Mouse (Mus musculus) adrenal gland, postnatal 36 days (tissue): Measurements from ENCODE around the gene Phactr4. TPM values are rescaled to one million over a fixed set of nuclear protein-coding genes. Genes with fewer than 3 reads are reported as not detected.

Experiments used
- DNase-seq, 2 experiments: peaks; one replicate each; pipeline ENCODE4 v3.0.0; 2021; ENCODE audit warnings: mixed read lengths in 1 of 2
- total RNA-seq, 2 experiments: library from RNA; stranded (reverse); gene quantifications; 2 replicates each; pipeline ENCODE4 v1.2.3; 2021

Phactr4 gene
- total RNA-seq, 2 experiments from 2014 or later, result 57.8 to 58.4 TPM

DNA sequence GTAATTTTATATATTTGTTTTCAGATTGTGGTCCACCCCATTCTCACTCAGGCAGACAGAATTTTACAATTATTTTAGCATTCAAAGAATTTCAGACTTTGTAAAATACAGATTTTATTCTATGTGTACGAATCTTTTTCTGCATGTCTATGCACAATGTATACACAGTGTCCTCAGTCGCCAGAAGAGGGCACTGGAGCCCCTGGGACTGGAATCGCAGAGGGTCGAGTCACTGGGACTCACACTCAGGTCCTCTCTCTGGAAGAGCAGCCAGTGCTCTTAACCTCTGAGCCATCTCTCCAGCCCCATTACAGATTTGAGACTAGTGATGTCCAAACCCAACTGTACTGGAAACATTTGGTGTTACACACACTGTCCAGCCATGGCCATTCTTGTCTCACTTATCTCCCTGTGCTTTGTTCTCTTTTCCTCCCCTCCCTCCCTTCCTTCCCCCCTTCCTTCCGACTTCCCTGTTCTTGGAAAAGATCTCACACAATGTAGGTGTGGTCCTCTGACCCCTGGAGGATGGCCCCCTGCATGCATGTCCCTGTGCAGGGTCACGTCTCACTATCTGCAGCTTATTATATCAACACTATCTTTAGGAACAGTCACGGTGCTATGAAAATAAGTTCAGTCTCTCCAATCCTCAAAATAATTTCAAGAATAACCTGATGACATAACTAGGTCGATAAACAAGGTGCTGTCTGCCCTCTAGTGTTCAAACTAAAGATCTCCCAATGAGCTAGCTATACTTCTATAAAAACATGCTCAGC lies 10.8 kb downstream of the Phactr4 start:
- peak; percentile 45 to 66 for DNase-seq

DNA sequence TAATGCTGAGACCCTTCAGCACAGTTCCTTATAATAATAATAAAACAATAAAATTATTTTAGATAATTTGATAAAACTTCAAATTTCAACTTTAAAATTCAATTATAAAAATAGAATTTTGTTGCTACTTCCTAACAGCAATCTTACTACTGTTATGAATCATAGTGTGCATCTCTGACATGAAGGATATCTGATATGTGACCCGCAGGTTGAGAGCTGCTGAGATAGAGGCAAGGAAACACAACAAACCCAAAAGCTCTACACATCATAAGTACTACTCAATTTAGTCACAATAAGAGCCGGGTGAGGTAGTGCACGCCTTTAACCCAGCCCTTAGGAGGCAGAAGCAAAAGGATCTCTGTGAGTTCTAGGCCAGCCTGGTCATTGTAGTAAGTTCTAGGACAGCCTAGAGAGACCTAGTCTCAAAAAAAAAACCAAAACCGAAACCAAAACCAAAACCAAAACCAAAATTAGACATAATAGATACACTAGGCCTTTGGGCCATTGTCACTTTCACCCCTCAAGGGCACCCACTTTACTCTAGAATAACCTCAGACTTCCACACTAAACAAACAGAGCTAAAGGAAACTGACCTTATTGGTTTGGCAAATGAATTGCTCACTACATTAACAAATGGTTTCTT lies 12.6 kb downstream of the Phactr4 start:
- DNase-seq, result no peak

DNA sequence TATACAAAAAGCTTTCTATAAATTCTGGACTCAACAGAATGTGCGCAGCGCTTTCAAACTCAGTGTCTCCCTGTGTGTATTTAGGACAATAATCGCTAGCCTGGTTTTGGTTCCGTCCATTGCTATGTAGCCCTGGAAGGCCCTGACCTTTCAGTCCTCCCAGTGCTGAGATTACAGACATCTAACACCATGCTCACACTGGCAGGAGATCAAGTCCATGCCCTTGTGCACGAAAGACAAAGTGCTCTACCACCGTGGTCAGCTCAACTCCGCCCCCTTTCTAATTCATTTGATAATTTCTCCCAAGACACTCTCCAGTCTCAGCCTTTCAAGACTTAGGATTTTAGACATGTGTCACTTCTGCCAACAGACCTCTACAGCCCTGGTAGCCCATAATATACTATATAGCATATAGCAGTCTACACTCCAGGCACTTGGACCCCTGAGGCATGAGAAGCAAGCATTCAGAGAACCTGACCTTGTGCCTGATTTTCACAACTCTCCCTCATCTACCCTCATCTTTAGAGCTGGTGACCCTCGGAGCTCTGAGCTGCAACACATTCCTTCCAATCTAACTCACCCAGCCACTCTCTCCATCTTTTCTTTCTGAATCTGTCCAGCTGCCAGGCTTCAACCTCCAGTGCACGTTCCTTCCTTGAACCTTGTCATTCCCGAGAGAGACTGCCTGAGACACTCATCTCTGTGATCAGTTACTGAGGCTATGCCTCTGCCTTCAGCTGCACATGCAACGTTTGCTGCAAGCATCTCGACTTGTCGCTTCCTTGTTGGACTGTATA lies 15.7 kb downstream of the Phactr4 start:
- peak; percentile 79 to 84 for DNase-seq

DNA sequence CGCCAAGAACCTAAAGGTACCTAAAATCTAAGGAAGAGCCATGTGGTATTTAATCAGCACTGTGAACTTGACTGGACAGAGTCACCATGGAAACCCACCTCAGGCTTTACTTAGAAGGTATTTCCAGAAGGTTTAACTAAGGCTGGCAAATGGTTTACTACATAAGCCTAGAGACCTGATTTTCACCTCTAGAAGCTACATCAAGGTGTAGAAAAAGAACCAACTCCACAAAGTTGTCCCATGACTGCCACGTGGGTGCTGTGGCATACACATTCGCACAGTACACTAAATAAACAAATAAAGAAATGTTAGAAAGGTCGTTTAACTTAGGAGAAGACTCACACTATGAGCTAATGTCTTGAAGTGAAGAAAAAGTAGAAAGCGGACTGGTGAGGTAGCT lies 17.7 kb downstream of the Phactr4 start:
- DNase-seq, result no peak

DNA sequence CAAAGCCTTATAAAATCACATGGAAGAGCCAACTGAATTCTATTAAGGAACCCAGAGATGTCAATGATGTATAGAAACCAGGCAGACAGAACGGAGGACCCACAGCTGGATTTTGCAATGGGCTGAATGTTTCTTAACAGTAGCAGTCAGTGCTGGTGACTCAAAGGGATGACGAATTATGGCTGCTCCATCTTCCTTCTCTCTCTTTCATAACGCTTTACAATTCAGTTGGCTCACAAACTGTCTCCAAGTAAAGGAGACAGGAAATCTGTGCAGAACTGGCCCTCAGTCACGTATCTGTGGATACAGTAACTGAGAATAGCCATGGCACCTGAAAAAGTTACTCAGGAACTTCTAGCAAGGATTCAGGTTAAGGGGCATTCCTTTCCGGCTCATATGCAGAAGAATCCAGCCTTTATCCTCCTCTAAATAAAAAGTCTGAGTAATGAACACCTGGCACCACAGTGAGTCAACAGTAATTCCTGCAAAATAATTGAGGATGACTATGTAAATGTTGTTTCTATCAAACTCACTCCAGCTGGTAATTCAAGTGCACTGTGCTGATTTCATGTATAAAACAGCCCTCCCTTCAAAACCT lies 19.1 kb downstream of the Phactr4 start:
- DNase-seq, result peak in 1 of 2 experiments; percentile 52

DNA sequence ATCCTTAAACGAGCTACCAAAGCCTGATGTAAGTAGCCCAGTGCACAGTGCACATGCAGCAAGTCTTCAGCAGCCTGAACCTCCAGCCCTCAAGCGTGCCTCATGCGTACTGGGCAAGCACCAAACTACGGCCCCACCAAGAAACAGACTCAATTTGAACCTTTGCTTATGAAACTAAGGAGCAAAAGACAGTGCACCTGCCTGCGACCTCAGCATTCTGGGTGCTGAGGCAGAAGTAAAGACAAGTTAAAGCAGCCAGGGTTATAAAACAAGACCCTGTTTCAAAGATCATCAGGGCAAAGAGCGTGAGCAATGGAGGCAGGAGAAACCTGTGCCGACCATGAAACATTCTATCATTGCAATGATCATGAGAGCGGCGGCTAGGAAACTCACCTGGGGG lies 21.3 kb downstream of the Phactr4 start:
- DNase-seq, result no peak

DNA sequence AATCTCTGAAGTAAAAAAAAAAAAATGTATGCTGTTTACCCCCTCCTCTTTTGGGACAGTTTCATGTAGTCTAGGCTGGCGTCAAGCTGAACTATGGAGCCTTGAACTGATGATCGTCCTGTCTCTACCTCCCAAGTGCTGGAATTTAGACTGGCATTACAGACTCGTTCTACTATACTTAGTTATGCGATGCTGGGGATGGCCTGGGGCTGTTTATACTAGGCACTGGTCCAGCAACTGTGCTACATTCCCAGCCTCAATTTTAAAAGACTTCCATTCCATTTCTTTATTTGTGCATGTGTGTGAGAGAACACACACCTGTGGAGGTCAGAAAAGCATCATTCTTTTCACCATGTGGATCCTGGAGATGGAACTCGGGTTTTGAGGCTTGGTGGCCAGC lies 23.4 kb downstream of the Phactr4 start:
- no peak for DNase-seq

DNA sequence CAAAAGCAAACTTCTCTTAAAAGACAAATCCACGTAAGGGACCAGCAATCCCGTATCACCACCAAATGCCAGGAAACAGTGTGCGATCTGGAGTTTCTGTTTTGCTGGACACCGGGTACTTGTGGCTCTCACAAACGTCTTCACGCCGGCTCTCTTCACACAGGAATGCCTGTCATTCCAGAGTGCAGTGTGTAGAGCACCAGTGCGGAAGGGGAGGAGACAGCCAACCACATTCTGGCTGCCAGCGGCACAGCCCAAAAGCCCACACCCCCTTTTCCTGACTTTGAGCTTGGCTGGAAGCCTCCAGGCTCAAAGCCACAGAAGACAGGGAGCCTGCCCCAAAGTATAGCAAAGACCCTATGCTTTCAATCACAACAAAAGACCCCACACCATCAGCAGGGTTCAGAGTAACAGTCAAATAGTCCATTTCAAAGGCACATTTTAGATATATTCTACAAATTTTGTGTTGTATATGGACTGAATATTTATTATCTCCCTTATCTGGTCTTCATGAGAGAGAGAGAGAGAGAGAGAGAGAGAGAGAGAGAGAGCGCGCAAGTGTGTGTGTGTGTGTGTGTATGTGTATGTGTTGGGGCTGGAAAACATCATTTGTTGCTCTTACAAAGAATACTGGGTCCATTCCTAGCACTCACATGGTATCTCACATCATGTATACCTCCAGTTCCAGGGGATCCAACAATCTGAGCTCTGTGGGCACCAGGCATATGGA lies 24.1 kb downstream of the Phactr4 start:
- DNase-seq, result peak; percentile 87 to 89

DNA sequence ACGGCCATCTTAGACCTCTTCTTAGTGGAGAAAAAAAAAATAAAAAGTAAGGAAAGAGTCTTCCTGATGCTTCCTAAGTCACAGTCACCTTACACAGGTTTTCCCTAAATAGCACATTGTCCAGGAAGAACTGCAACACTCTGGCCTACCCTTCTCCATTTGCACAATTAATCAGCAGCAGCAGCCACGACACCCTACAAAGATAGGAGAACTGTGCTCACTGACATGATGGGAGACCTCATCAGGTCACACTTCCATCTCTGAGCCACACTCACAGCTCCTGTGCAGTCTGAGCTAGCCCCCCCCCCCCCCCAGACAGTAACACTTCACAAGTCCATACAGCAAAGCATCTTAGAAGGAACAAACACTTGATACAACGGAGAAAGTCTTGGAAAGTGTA lies 25.2 kb downstream of the Phactr4 start:
- DNase-seq, result no peak

DNA sequence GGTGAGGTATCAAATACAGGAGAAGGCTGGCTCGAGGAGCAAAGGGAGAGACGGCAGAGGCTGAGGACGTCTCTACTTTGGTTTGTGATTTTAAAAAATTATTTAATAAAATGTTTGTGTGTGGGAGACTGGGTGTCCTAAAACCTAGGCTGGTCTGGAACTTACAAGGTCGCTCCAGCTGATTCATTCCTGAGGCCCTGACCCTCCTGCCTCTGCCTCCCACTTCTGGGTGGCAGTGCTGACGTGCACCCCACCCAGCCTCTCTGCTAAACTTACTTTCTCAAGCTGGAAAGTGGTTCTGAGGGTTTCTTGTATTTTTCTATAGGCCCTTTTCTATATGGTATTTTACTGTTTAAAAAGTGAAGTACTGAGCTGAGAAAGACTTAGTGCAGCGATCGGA lies 26.0 kb downstream of the Phactr4 start:
- DNase-seq, result peak; percentile 56 to 62

DNA sequence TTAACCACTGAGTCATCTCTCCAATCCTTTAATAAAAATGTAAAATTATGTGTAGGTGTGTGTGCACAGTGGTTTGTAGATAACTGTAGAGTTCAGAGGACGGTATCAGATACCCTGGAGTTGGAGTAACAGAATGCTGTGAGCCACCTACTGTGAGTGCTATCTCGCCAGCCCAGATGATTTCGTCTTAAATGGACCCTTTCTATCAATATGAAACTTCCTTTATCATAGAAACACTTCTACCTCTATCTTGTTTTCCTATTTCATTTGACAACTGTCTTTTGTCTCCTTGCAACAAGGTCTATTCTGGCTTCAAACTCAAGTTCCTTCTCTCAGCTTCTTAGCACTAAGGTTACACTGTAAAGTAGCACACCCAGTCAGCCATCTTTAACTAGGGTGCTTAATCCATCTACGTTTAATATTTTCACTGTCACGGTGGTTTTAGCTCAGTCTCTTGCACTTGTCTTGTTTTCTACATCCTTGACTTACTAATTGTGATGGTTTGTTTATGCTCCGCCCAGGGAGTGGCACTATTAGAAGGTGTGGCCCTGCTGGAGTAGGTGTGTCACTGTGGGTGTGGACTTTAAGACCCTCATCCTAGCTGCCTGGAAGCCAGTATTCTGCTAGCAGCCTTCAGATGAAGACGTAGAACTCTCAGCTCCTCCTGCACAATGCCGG lies 31.1 kb downstream of the Phactr4 start:
- no peak for DNase-seq

DNA sequence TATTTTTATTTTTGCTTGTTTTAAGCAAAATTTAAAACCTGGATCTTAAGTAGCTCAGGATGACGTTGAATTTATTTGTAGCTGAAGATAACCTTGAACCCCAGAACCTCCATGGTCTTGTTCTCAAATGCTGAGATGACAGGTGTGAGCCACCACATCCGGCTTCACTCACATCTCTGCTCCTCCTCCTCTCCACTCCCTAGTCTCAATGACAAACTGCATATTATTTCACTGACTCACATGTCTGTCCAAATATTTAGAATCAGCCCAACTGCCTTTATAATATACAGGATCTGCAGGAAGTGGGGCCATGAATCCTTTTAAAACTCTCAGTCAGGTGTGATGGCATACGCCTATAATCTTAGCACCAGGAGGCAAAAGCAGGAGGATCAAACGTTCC lies 33.0 kb downstream of the Phactr4 start:
- DNase-seq, result peak in 1 of 2 experiments; percentile 11

DNA sequence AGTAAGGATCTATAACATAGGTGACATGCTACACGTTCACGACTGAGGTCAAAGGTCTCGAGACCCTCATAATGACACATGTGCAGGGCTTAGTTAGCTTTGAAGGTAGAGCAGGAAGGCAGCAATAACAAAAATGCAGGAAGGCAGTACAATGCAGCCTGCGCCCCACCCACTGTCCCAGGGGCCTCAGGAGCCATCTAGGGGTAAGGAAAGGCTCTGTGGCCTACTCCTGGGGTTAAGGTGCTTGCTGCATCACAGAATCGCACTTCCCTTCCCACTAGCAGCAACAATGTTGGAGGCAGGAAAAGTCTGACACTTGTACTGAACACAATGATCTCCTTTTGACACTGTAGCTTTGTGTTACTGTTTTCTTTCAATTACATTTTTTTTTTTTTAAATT lies 34.7 kb downstream of the Phactr4 start:
- peak in 1 of 2 experiments; percentile 19 for DNase-seq

DNA sequence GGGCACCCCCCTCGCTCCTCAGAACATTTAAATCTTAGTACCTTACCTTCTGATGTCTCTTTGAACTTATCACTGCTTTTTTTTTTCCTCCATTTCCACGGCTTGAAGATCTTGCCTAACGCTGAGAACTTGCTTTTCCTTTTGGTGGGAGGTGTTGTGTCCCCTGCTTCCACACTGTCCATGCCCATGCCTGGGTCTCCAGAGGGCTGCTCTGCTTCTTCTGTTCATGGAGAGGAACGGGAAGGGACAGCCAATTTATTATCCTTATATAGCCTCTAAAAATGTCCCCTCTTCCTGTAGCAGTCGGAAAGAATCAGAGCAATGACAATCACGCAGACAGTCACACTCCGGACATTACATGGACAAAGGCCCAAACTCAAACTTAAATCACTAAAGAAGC lies 35.4 kb downstream of the Phactr4 start:
- peak in 1 of 2 experiments; percentile 12 for DNase-seq

DNA sequence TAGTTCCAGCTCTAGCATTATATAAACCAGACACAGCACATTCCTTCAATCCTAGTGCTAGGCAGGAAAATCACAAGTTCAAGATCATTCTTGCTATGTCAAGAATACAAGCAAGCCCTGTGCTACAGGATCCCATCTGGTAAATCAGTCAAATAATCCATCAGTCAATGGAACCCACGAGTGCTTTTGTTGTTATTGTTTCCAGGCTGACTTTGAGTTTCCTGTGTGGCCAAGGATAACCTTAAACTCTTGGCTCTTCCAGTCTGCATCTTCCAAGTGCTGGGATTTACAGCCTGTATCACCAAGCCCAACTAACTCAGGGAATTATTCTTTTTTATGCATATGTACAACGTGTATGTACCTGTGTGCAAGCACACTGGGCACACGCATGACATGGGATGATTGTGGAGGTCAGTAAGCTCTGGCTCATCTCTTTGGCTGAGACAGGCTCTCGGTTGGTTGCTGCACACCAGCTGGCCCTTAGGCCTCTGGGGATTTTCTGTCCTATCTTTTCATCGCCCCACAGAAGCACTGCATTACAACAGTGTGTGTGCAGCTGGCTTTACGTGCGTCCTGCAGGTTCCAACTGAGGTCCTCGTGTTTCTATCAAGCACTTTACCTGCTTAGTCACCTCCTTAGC lies 36.4 kb downstream of the Phactr4 start:
- DNase-seq, result no peak

DNA sequence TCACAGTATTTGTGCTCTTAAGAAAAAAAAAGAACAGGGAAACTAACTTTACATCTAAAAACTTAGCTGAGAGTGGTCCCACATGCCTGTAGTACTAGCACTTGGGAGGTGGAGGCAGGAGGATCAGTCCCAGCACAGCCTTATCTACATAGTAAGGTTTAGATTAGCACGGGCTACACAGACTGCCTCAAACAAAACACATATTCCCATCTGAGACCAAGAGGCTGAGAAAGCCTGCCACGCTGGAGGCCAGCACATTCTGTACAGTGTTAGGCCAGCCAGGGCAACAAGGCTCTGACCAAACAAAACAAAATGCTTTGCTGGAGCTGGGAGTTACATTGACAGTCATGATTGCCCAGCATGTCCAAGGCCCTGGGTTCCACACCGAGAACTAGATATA lies 38.8 kb downstream of the Phactr4 start:
- no peak for DNase-seq

DNA sequence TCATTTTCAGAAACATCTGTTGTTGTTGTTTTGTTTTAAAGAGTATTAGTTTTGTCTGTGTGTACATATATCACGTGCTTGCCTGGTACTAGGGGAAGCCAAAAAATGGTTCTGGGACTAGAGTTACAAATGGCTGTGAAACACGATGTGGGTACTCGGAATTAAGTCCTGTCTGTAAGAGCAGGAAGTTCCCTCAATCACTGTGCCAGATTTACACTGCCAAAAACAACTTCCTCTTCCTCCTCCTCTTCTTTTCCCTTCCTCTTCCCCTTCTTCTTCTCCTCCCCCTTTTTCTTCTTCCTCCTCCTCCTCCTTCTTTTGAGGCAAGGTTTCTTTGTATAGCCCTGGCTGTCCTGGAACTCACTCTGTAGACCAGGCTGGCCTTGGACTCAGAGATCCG lies 40.0 kb downstream of the Phactr4 start:
- DNase-seq, result no peak

DNA sequence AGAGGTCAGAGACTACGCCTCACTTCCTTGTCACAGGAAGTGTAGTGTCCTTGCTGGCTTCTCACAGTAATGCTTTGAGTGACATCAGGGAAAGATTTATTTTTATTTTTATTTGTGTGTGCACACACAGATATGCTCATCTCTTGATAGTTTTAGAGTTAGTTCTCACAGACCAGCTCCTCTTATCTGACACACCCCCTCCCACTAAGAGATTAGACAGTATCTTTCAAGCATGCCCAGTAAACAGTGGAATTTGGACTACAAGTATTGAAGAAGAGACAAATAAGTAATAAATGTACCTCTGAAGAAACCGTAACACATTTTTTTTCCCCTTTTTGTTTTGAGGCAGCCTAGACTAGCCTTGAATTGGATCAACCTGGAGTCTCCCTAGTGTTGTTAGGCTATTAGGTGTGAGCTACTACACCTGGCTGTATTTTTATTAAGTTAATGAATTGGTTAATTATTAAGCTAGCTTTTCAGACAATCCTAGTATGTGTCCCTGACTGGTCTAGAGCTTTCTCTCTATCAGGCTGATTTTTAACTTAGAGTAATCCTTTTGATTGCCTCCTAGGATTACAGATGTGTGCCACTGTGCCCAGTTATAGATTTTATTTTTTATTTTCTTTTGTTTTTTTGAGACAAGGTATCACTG lies 41.2 kb downstream of the Phactr4 start:
- no peak for DNase-seq

DNA sequence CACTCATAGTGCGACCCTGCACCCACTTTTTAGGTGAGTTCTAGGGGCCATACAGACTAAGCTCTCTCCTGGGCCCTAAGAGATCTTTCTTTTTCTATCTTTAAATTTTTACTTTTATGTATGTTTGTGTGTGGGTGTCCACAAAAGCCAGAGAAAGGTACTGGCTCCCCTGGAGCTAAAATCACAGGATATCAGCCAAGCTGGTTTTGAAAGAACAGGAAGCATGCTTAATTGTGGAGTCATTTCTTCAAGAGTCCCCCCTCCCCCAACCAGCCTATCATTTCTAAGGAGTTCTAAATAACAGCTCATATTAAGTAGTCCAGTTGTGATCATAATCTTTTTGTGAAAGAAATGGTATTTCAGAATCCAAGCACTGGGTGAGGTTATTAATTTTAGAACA lies 48.5 kb downstream of the Phactr4 start:
- no peak for DNase-seq
